Mouse (Mus musculus) kidney, postnatal 25 days (tissue): Measurements from ENCODE around the gene Mgrn1.
A peak's percentile ranks its signal among the peaks of the same experiment; 100 is the strongest.

ENCODE experiments used
- DNase-seq, 2 experiments: peaks; one replicate each; pipeline ENCODE4 v3.0.0; 2021; ENCODE audit warnings: mixed read lengths in 2 of 2

Gene Mgrn1

DNA sequence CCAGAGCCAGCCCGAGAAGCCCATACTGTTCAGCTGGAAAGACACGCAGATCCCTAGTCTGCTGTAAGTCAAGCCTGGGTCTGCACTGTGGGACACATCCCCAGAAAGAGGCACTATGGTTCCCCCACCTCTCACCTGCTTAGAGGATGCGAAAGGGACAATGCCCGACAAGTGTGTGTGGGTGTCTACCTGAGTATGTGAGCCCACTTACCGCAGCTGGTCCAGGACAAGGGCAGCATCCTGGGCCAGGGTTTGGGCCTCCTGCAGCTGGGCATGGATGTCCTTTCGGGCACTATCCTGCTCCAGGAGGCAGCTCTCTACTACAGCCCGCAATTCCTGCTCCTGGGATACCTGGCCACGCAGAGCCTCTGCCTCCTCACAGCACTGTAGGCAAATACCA, 56.8 kb downstream of the Mgrn1 start:
- peak in 1 of 2 experiments; percentile 30 for DNase-seq

DNA sequence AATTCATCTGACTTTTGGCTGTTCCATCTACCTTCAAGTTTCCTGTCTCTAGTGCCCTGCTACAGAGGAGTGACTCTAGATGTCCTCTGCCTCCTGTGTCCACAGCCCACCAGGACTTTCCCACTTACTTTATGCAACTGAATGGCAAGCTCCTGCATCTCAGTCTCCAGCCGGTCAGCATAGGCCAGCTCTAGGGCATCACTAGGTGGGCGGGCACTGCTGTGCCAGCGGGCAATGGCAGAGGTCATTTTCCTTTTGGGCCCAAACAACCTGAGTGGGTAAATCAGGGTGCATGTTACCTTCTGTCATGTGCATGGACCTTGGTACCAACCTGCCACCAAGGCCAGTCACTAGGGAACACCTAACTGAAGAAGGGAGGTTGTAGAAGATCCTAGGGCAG, 57.4 kb downstream of the Mgrn1 start:
- DNase-seq, result no peak

DNA sequence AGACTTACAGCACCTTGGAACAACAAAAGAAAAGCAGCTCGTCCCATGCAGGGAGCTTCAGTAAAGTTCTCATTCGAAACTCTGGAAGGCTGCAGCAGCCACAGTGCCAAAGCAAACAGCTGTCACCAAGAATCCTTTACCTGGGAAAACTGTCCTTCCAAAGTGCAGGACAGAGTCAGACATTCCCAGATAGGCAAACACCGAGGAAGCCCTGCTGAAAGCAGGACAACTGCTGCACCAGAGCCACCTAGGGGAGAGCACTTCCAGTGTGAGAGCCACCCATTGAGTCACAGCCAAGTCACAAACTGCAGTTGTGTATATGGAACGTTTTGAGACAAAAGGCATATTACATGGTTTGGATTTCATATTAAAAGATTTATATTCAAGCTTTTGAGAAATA, 59.4 kb downstream of the Mgrn1 start:
- DNase-seq, result no peak

DNA sequence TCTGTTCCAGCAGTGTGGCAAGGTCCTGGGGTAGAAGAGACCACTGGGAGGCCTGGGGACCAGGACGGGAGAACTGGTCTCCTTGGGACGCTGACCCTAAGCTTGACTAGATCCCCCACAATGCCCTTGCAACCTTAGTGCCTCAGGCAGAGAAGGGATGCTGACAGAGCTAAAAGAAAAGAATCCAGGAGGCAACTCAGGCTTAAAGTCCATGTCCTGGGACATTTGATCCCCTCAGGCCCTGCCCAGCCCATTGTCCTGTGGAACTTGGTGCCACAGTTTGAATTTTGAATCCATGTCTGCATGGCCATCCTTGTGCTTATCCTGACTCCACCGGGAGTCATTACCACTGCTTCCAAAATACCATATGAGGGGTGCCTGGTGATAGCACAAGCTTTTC, 60.1 kb downstream of the Mgrn1 start:
- peak; percentile 47 to 77 for DNase-seq

DNA sequence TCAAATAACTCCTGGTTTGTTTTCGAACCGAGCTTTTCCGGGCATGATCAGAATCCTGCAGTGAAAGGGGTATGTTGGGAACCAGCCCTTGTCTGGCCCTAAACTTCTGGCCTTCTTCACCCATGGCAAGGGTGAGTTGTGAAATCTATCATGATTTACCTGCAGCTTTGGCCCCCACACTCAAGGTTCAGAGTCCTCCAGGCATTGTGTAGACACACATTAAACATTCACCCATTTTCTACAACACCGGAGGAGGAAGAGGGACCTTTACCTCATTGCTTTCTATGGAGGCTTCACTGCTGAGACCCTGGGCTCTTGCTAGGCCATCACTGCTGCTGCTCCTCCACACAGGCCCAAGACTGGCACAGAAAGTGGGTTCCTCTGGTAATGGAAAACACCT, 61.3 kb downstream of the Mgrn1 start:
- DNase-seq, result peak in 1 of 2 experiments; percentile 34

DNA sequence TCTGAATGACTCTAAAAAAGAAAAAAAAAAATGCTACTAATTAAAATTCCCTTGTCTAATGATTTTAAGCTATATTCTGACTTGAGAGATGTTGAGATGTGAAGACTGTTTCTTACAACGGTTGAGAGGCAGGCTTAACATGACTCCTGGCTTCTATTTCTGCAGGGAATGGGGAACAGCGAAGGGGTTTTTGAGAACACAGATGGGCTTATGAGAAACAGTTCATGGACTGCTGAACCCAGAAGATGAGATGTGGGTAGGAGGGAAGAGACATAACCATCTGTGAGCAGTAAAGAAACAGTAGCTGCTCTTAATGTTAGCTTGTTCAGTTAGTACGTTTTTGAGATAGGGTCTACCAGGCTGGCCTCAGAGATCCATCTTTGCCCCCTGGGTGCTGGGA, 70.6 kb downstream of the Mgrn1 start:
- no peak for DNase-seq

DNA sequence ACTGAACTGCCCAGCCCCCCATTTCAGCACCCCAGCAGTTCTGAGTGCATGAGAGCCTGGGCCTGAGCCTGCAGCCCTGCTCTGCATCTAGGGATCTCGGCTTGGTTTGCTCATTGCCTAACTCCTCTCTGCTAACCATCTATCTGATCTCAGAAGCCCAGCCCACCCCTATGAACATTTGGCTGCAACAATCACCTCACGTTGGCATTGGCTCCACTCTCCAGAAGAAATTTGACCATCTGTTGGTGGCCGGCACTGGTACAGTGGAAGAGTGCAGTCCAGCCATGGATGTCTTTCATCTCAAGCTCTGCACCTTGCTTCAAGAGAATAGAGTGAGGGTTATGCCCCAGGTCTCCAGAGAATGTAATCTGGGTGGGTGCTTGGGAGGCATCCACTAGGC, 71.4 kb downstream of the Mgrn1 start:
- peak in 1 of 2 experiments; percentile 28 for DNase-seq

DNA sequence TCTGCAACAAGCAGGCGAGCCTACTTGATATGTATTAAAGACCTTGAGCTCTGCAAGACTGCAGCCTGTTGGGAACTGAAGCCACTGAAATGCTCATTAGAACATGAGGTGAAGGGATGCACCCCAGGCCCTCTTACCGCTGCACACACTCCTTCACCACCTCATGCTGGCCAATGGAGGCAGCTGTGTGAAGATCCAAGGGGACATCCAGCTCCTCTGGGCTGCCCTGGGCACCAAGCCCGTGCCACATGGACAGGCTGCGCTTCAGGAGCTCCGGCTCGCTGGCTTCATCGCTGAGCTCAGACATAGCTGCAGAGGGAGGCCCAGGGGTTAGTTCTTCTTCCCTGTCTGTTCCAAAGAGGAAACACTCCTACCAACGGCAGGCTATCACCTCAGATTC, 74.2 kb downstream of the Mgrn1 start:
- DNase-seq, result peak in 1 of 2 experiments; percentile 31

DNA sequence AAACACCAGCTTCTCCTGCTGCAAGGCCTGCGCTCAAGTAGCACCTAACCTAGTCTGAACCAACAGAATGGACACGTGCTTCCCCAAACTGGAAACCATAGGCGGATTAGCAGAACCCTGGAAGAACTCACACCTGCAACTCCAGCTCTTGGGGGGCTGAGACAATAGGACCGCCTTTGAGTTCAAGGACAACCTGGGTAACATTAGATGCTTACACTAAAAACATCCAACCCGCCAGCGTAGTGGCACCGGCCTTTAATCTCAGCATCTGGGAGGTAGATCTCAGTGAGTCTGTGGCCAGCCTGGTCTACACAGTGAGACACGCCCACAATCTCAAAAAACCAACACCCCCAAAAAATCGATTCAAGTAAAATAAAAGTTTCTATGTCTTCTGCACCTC, 77.3 kb downstream of the Mgrn1 start:
- peak in 1 of 2 experiments; percentile 27 for DNase-seq

DNA sequence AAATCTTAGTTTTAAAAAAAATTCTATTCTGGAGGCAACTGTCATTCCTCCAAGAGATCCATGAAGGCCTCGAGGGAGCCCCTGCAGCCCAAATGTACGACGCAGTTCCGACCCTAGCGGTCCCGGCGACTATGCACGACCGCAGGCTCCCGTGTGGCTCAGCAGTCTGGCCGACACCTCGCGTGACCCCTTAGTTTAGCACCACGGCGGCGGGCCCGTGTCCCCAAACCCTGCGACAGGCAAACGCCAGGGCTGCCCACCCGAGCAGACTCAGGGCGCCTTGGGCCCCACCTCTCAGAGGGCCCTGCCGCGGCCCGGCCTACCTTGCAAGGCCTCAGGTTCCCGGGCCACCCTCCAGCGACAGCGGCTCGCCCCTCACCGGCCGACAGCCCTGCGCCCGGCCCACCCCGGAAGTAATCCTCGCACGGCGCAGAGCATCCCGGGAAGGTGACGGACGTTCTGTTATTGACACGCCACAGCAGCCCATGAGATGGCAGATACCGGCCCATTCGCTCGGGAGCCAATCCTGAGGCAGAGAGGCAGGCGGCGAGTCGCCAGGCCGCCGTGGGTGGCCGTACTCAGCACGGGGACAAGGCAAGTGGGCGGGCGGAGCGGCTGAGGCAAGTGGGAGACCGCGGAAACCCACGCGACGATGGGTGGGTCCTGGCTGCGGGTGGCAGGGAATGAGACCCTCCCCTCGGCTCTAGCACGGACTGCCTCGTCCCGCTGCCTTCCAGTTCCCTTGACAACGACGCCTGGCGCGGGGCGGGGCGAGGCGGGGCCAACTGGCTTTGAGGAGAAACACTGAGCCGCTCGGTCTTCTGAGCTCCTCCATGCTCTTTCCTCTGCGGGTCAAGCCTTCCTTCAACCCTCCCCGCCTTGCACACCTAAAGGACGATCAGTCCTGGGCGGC, 78.0 kb downstream of the Mgrn1 start, which contains the start of gene Anks3:
TSS of gene Anks3 (minus strand) at position 409 of the 913 bp plus-strand sequence.
- DNase-seq, result peak; percentile 97 to 100

DNA sequence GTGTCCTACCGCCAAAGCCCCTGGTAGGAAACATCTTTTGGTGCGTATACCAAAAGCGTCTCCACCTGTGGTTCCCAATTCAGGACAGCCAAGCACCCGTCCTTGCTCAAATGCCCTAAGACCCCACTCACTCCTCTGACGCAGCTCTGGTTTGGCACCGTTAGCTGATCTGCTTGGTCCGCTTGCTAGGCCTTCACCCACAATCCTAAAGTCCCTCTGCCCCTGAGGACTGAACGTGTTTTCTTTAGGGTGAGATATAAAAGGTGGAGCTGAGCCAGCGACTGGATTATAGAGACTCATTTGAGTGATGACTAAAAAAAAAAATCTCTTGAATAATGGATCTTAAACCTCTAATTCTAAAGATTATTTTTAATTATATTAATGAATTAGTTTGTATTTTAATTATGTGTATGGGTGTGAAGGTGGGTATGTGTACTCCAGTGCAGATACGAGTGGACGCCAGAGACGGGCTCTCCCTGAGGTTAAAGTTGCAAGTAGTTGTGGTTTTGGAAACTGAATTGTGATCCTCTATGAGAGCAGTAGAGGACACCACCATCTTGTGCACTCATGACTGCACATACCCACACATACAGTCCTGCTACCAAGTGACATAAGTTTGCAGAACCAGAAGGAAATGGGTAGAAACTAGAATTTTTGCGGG, 78.8 kb downstream of the Mgrn1 start:
- DNase-seq, result peak in 1 of 2 experiments; percentile 26

DNA sequence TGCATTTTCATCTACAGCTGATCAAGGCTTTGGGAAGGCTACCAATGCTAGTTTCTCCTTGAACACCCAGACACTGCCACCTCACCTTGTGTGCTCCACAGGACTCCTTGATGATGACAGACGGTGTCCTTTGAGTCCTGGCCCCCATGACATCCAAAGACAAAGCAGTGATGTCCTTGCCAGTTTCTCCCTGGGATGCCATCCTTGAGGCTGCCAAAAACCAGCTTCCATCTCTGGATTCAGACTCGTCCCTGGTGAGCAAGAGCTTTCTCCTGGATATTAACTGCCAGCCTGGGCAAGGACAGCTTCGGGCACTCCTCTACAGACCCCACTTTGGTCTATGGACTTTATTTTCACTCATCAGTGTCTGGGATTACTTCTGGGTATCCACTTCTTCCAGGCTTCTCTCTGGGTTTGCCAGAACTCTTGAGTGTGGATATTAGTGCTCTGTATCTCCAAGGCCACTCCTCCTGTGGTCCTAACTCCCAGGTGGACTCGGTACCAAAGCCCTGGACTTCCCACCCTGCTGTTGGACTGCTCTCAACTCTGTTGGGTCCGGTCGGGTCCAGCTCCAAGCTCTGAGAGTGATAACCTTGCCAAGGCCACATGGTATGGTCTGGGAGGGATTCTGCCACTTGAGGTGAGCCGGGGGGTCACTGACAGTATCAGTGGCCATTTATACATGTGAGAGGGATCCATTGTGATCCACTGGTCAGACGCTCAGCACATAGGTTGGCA, 79.5 kb downstream of the Mgrn1 start:
- DNase-seq, result peak in 1 of 2 experiments; percentile 26

DNA sequence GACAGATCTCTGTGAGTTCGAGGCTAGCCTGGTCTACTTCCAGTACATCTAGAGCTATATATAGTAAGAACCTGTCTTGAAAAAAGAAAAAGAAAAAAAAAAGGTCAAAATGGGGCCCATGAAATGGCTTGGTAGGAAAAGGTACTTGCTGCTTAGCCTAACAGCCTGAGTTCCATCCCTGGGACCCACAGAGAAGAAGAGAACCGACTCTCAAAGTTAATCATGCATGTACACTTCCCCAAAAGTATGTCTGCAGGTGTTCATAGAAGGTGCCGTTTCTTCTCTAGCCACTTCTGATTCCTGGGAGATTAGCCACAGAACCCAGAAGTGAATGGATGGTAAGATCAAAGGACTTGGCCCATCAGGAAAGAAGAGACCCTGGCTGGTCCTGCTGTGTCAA, 82.4 kb downstream of the Mgrn1 start:
- DNase-seq, result no peak

DNA sequence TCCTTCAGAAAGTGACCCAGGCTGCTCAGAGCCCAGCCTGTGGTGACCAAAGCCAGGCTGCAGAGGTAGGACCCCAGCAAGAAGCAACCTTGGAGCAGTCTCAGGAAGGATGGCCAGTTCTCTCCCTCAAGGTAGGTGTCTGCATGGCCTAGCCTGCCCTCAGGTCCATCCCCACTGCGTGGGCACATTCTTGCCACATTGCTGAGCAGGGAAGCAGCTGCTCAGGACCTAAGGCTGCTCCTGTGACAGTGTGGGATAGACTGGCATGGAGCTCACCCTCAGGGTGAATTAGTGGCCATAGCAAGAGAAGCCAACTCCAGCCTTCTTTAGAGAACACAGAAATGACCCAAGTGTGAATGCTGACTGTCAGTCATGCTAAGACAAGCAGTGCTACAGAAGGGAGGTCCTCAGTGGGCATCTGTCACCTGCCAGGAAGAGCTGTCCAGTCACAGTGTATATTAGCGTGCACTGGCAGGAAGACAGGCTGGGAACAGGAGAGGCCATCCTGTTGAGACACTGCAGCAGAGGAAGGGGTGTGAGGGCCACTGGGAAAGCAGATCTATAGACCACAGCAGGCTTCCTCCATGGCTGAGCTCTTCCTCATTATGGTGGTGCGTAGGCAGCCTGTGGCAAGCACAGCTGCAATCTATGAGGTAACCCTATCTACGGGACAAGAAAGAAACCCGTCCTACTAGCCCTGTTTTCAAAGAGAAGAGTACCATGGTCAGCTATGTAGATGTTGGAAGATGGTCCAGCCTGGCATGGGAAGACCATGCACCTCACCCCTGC, 83.2 kb downstream of the Mgrn1 start:
- no peak for DNase-seq

DNA sequence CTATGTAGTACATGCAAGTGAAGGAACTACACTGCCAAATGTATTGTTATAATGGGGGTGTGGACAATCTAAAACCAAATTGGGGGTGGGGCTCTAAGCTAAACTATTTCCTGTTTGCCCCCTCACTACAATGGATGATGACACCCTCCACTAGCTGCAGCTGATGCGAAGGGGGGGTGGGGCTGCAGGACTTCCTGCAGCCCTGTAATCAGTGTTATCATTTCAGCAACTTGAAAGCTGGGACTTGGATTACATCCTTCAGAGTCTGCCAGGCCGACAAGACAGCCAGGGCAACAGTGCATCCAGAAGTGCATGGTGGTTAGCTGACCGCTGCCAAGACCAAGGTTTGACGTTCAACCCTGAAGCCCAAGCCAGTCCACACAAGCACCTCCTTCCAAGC, 85.6 kb downstream of the Mgrn1 start:
- DNase-seq, result peak in 1 of 2 experiments; percentile 35

DNA sequence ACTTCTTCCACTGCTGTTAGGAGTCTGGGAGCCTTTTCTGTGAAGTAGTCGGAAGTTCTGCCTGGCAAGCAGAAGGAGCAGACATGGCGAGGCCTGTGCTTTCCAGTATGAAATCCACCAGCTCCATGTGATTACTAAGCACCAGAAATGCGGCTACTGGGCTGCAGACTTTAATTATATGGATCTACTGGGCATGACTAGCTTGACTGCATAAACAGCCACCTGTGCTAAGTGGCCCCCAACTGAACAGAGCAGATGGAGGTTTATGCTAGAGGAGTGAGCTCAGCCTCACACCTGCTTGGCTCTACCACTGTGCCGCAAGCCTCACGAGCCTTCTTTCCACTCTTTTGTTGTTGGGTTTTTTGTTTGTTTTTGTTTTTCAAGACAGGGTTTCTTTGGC, 88.5 kb downstream of the Mgrn1 start:
- DNase-seq, result no peak

DNA sequence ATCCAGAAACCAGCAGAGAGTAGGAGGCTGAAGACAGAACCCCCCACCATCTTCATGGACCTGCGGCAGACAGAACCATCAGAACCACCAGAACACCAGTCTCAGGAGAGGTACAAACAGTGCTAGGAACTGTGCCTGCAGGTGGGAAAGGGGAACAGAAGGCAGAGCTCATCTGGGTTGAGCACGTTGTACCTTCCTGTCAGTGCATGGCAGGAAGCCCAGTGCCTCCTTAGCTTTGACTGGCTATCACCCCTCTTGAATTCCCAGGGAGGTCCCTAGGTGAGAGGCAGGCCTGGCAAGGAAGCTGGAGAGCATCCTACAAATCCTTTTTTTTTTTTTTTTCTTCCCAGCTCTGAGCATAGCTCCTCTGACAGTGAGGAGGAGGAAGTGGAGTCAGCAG, 90.1 kb downstream of the Mgrn1 start:
- DNase-seq, result no peak

DNA sequence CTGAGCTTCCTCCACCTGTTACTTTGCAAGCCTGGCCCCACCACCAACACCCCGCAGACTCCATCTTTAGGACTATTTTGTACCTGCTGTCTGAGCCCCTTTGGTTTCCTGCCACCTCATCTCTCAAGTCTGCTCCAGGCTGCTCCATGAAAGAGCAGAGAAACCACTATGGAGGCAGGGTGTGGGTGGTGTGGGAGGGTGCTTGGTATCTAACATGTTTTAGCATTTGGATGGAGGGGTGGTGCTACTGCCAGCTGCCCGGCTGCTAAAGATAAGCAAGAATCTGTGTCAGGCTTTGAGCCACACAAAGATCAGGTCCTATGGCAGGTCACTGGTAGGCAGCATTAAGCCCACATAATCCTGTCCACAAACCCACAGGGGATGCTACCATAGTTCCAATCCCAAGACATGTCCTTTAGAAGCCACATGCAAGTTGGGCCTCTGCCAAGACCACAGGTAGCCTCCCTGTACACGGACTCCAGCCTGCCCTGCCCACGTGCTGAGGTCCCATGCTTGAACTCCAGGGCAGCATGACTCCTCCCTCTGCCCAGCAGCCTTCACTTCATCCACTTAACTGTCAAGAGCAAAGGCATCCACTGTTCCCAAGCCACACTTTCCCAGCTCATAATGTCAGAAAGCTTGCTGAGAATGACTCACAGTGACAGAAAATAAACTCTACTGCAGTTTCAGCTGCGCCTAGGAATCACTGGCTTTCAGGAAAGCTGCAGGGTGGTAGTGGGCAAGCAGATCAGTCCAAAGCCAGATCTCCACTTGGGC, 92.4 kb downstream of the Mgrn1 start:
- DNase-seq, result peak; percentile 49 to 81

DNA sequence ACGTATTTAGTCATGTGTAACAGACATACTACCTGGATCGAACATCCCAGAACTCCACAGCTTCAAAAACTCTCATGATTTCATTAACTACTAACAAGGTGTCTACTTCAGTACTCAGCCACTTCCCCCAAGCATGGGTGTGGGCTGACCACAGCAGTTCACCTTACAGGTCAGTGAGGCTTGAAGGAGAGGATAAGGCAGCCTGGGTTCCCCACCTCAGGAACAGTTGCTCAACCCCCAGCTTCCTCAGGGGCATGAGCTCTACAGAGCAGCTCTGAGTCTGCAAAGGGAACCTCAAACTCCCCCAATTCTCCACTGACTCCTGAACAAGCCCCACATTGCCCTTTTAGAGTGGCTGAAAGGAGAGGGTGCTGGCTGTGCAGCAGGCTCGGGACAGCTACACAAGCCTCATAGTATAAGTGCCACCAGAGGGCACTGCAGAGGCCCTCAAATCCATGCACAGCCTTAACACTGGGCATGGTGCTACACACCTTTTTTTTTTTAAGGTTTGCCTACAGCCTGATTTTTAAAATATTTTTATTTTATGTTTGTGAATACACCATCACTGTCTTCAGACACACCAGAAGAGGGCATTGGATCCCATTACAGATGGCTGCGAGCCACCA, 93.8 kb downstream of the Mgrn1 start:
- peak; percentile 51 to 66 for DNase-seq

DNA sequence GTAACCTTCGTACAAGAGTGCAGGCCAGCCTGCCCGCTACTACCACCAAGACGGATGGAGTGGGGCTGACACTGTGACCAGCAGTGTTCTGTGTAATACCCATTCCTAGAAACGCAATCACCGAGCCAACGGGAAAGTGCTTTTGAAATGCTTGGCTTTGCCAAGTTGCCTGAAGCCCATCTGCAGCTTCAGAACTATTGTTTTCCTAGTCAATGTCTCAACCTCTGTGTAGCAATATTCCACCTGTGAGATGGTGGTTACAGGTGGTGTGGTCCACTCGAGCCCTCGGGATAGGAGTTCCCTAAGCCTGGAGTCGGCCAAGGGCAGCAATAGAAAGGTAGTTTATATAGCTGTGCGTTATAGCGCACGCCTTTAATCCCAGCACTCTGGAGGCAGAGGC, 98.7 kb downstream of the Mgrn1 start:
- no peak for DNase-seq
